Mouse (Mus musculus): ENCODE results near the gene Nxpe3. TPM values are rescaled to one million over a fixed set of nuclear protein-coding genes. Genes with fewer than 3 reads are reported as not detected.

The Nxpe3 gene
- total and polyA plus RNA-seq, 3 experiments: 2.7 to 4.3 TPM; not detected in 1

GRCm38 (mm10) chr16:55893410-55894107 is 1.5 kb downstream of the Nxpe3 start:
- peak overlapping the region; percentile 85 for H3K4me3 ChIP-seq (ENCODE audit: control insufficient read depth in 1 of 2, insufficient read depth in 1 of 2, low read depth in 2 of 2, low read length in 2 of 2)
- peaks cover 17 to 37% of the 10 kb centered on the region in 2 experiments for H3K4me1 ChIP-seq (ENCODE audit: control insufficient read depth in 1 of 2, insufficient read depth in 2 of 2, low read length in 2 of 2)
- TF ChIP-seq EP300 (IDR thresholded peaks at IDR 0.05; ENCODE audit: low read depth in 1 of 2, low read length in 2 of 2) (peak; percentile 28 to 48; a peak in 3 of 4 replicates), TCF12 (IDR thresholded peaks at IDR 0.05; ENCODE audit: low read depth, low read length) (peak; percentile 54), BHLHE40 (IDR thresholded peaks at IDR 0.05; ENCODE audit: borderline replicate concordance, low read depth, low read length) (no peak), GATA1 (IDR thresholded peaks at IDR 0.05; ENCODE audit: low read depth, low read length) (peak; percentile 91), SIN3A (IDR thresholded peaks at IDR 0.05; ENCODE audit: low read length) (no peak; the same call in 1 of the 2 replicates), UBTF (IDR thresholded peaks at IDR 0.05; ENCODE audit: borderline replicate concordance, insufficient read depth, low read depth, low read length) (no peak), ETS1 (IDR thresholded peaks at IDR 0.05; ENCODE audit: low read depth, low read length) (peak; percentile 67), ZC3H11A (IDR thresholded peaks at IDR 0.05; ENCODE audit: low read depth, low read length) (no peak), TAL1 (IDR thresholded peaks at IDR 0.05; ENCODE audit: low read length) (no peak)
- peak; percentile 49 for DNase-seq (ENCODE audit: low read depth, low spot score)
- no peaks in the 10 kb centered on the region for H3K9me3 ChIP-seq (replicated peaks; ENCODE audit: insufficient read depth, low read length)
- peak overlapping the region; percentile 24 for H3K9ac ChIP-seq (ENCODE audit: control insufficient read depth, low read depth, low read length, poor library complexity, severe bottlenecking)
- peaks cover 0 to 36% of the 10 kb centered on the region in 2 experiments; a peak in 2 of 4 replicates for H3K36me3 ChIP-seq (ENCODE audit: control insufficient read depth in 1 of 2, insufficient read depth in 2 of 2, low read length in 2 of 2)
- H3K79me2 ChIP-seq (ENCODE audit: control insufficient read depth, insufficient read depth, low read length, poor library complexity): peaks cover 2% of the 10 kb centered on the region; the same call in 1 of the 2 replicates
- H3K27me3 ChIP-seq (ENCODE audit: control insufficient read depth in 1 of 2, insufficient read depth in 2 of 2, low read length in 2 of 2): no peaks in the 10 kb centered on the region
- peak overlapping the region; percentile 52 for H3K27ac ChIP-seq (ENCODE audit: control insufficient read depth, low read depth, low read length)

- Histone ChIP-seq H3K9ac (ENCODE audit: control insufficient read depth, low read depth, low read length, poor library complexity, severe bottlenecking) (peak overlapping the region; percentile 21; the same call in 1 of the 2 replicates), H3K4me1 (ENCODE audit: control insufficient read depth in 1 of 2, insufficient read depth in 2 of 2, low read length in 2 of 2) (peaks cover 17 to 33% of the 10 kb centered on the region in 2 experiments), H3K4me3 (ENCODE audit: control insufficient read depth in 1 of 2, insufficient read depth in 1 of 2, low read depth in 2 of 2, low read length in 2 of 2) (peak overlapping the region; percentile 53 to 64), H3K9me3 (replicated peaks; ENCODE audit: insufficient read depth, low read length) (no peaks in the 10 kb centered on the region), H3K27ac (ENCODE audit: control insufficient read depth, low read depth, low read length) (peak overlapping the region; percentile 78), H3K27me3 (ENCODE audit: control insufficient read depth in 1 of 2, insufficient read depth in 2 of 2, low read length in 2 of 2) (no peaks in the 10 kb centered on the region), H3K36me3 (ENCODE audit: control insufficient read depth in 1 of 2, insufficient read depth in 2 of 2, low read length in 2 of 2) (peaks cover 0 to 32% of the 10 kb centered on the region in 2 experiments; a peak in 2 of 4 replicates), H3K79me2 (ENCODE audit: control insufficient read depth, insufficient read depth, low read length, poor library complexity) (peaks cover 2% of the 10 kb centered on the region; the same call in 1 of the 2 replicates)
- DNase-seq (ENCODE audit: low read depth, low spot score): peak; percentile 84
- no peak for TF ChIP-seq POLR2AphosphoS2 (IDR thresholded peaks at IDR 0.05; ENCODE audit: low read length)
- peak; percentile 96 for TF ChIP-seq MAZ (IDR thresholded peaks at IDR 0.05; ENCODE audit: low read depth, low read length)
- TF ChIP-seq MYB (IDR thresholded peaks at IDR 0.05; ENCODE audit: low read depth, low read length): no peak
- TF ChIP-seq ZNF384 (IDR thresholded peaks at IDR 0.05; ENCODE audit: low read depth, low read length): peak; percentile 77; the same call in 1 of the 2 replicates
- peak; percentile 78 for TF ChIP-seq CHD1 (IDR thresholded peaks at IDR 0.05; ENCODE audit: low read depth, low read length)
- TF ChIP-seq MAX (IDR thresholded peaks at IDR 0.05; ENCODE audit: low read length): peak; percentile 62; the same call in 1 of the 2 replicates
- peak; percentile 7 to 24; a peak in 1 of 4 replicates for TF ChIP-seq EP300 (IDR thresholded peaks at IDR 0.05; ENCODE audit: low read depth in 1 of 2, low read length in 2 of 2)
- peak; percentile 56 for TF ChIP-seq MYC (IDR thresholded peaks at IDR 0.05; ENCODE audit: low read depth, low read length)
- peak; percentile 60; the same call in 1 of the 2 replicates for TF ChIP-seq ETS1 (IDR thresholded peaks at IDR 0.05; ENCODE audit: low read depth, low read length)
- TF ChIP-seq POLR2A (IDR thresholded peaks at IDR 0.05; ENCODE audit: control insufficient read depth in 1 of 2, insufficient read depth in 1 of 2, low read depth in 1 of 2, low read length in 2 of 2, poor library complexity in 1 of 2): no peak
- peak; percentile 66 for TF ChIP-seq MXI1 (IDR thresholded peaks at IDR 0.05; ENCODE audit: low read depth, low read length)
- TF ChIP-seq BHLHE40 (IDR thresholded peaks at IDR 0.05; ENCODE audit: borderline replicate concordance, low read depth, low read length): peak; percentile 80; the same call in 1 of the 2 replicates
- 0 out of 2 replicates have a peak, but pooled peaks have one; percentile 6 for TF ChIP-seq TCF12 (IDR thresholded peaks at IDR 0.05; ENCODE audit: low read depth, low read length)
- 0 out of 2 replicates have a peak, but pooled peaks have one; percentile 26 for TF ChIP-seq ZMIZ1 (IDR thresholded peaks at IDR 0.05; ENCODE audit: low read depth, low read length)
- peak; percentile 79 for TF ChIP-seq SIN3A (IDR thresholded peaks at IDR 0.05; ENCODE audit: low read length)
Observed at GRCm38 (mm10) chr16:55892484-55892883, 2.6 kb downstream of the Nxpe3 start.
